In genomic region chr4:23433606-23434005, GRCm38 (mm10) we compare ENCODE assay signal across 30 mouse cellular contexts.
"Had no signal": no experiment of that assay in that cellular context is flagged by ENCODE, and none has a peak within 500 bp of the region (broad histone marks: within the 10 kb centered on the region; RNA-seq: fewer than 3 reads in every experiment).

No protein-coding gene starts in this region.

- H3K27ac ChIP-seq: limb, embryonic 10.5 days; limb, embryonic 12.5 days; limb, embryonic 13.5 days; limb, embryonic 15.5 days; liver, embryonic 12.5 days; liver, embryonic 13.5 days; liver, embryonic 14.5 days; liver, embryonic 15.5 days; lung, embryonic 15.5 days; macrophage; midbrain, embryonic 10.5 days; midbrain, embryonic 12.5 days; midbrain, embryonic 13.5 days; midbrain, embryonic 15.5 days; neural tube, embryonic 12.5 days had no signal

- H3K9ac ChIP-seq: limb, embryonic 12.5 days; limb, embryonic 13.5 days; limb, embryonic 15.5 days; liver, embryonic 12.5 days; liver, embryonic 13.5 days; liver, embryonic 14.5 days; liver, embryonic 15.5 days; liver, postnatal 0 days; lung, embryonic 14.5 days; lung, embryonic 15.5 days; midbrain, embryonic 12.5 days; midbrain, embryonic 13.5 days; midbrain, embryonic 15.5 days; neural tube, embryonic 12.5 days had no signal

- DNase-seq: liver; liver, embryonic 13.5 days; liver, postnatal 0 days; lung, adult 18-20 months; lung, adult 2 months; lung, embryonic 14.5 days; lung, postnatal 10 days; lung, postnatal 14 days; lung, postnatal 36 days; lung, postnatal 4 days; midbrain, embryonic 14.5 days had no signal

- H3K4me2 ChIP-seq: limb, embryonic 12.5 days; limb, embryonic 13.5 days; limb, embryonic 15.5 days; liver, embryonic 12.5 days; liver, embryonic 13.5 days; liver, embryonic 15.5 days; lung, embryonic 14.5 days; lung, embryonic 15.5 days; midbrain, embryonic 11.5 days; midbrain, embryonic 12.5 days; midbrain, embryonic 13.5 days; midbrain, embryonic 15.5 days; neural tube, embryonic 12.5 days had no signal

- ATAC-seq: liver, embryonic 12.5 days; liver, postnatal 0 days; lung, postnatal 0 days; midbrain, embryonic 13.5 days; midbrain, embryonic 15.5 days; midbrain, embryonic 16.5 days had no signal

- H3K27me3 ChIP-seq: limb, embryonic 12.5 days; limb, embryonic 13.5 days; limb, embryonic 15.5 days; liver, embryonic 12.5 days; liver, embryonic 13.5 days; liver, embryonic 15.5 days; lung, embryonic 15.5 days; megakaryocyte, embryonic 14.5 days; midbrain, embryonic 12.5 days; midbrain, embryonic 13.5 days; midbrain, embryonic 15.5 days; neural tube, embryonic 12.5 days had no signal

- H3K9me3 ChIP-seq: limb, embryonic 10.5 days; limb, embryonic 13.5 days; limb, embryonic 15.5 days; liver, embryonic 12.5 days; liver, embryonic 13.5 days; liver, embryonic 15.5 days; lung, embryonic 15.5 days; midbrain, embryonic 10.5 days; midbrain, embryonic 12.5 days; midbrain, embryonic 13.5 days; midbrain, embryonic 15.5 days; neural tube, embryonic 12.5 days had no signal

- H3K4me3 ChIP-seq: limb, embryonic 10.5 days; limb, embryonic 12.5 days; limb, embryonic 13.5 days; limb, embryonic 15.5 days; liver, embryonic 12.5 days; liver, embryonic 13.5 days; liver, embryonic 15.5 days; lung, embryonic 15.5 days; megakaryocyte, embryonic 14.5 days; midbrain, embryonic 10.5 days; midbrain, embryonic 12.5 days; midbrain, embryonic 13.5 days; midbrain, embryonic 15.5 days; myocyte; neural tube, embryonic 12.5 days had no signal

- H3K4me1 ChIP-seq: limb, embryonic 10.5 days; limb, embryonic 12.5 days; limb, embryonic 13.5 days; limb, embryonic 15.5 days; liver, embryonic 12.5 days; liver, embryonic 13.5 days; liver, embryonic 15.5 days; lung, embryonic 15.5 days; megakaryocyte, embryonic 14.5 days; midbrain, embryonic 10.5 days; midbrain, embryonic 12.5 days; midbrain, embryonic 13.5 days; midbrain, embryonic 15.5 days; neural tube, embryonic 12.5 days had no signal

- H3K36me3 ChIP-seq: limb, embryonic 10.5 days; limb, embryonic 12.5 days; limb, embryonic 13.5 days; limb, embryonic 15.5 days; liver, embryonic 12.5 days; liver, embryonic 13.5 days; liver, embryonic 15.5 days; lung, embryonic 15.5 days; midbrain, embryonic 10.5 days; midbrain, embryonic 12.5 days; midbrain, embryonic 13.5 days; midbrain, embryonic 15.5 days; neural tube, embryonic 12.5 days had no signal
